8 mouse cellular contexts compared by ENCODE assay signal in the genomic region with DNA sequence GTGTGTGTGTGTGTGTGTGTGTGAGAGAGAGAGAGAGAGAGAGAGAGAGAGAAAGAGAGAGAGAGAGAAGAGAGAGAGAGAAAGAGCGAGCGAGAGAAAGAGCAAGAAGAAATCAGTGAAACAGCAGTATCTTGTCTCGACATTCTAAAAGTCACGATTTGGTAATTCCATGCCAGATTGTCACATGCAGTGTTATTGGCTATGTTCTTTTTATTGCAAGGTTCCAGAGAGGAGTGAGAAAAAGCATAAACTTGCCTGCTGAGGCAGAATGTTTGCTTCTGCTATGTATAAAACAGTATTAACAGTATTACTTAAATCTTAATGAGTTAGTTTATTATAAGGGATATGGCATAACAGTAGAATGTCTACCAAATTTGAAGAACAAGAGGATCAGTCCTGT. TPM values are rescaled to one million over a fixed set of nuclear protein-coding genes. Genes with fewer than 3 reads are reported as not detected.
A peak's percentile ranks its signal among the peaks of the same experiment; 100 is the strongest.
DNase-seq lines count a peak whose midpoint lies in the region; ATAC-seq and TF ChIP-seq lines count a peak whose summit lies in the region.

No protein-coding gene starts in this region.

- peaks cover 19% of the 10 kb centered on the region for H3K4me1 ChIP-seq in forebrain, embryonic 16.5 days (replicated peaks; ENCODE audit: control insufficient read depth, insufficient read depth, low read length)
- H3K4me1 ChIP-seq in liver, embryonic 15.5 days (replicated peaks): peaks cover 51% of the 10 kb centered on the region

- intact Hi-C loops in gastrocnemius, adult 2 months (cut with DNase I): loop anchor here (10.0 kb wide), 3 partner anchors 49 to 1971 kb away; a partner anchor contains a TSS
- intact Hi-C loops in gastrocnemius, postnatal 14 days (cut with DNase I; ENCODE audit: low total_unique reads): no loop called here

- H3K36me3 ChIP-seq in C2C12 (ENCODE audit: control insufficient read depth, insufficient read depth): no peaks in the 10 kb centered on the region
- H3K36me3 ChIP-seq in forebrain, embryonic 16.5 days (ENCODE audit: control insufficient read depth, insufficient read depth): no peaks in the 10 kb centered on the region
- H3K36me3 ChIP-seq in liver, embryonic 15.5 days (replicated peaks): 0 out of 2 replicates have a peak, but pooled peaks cover 4% of the 10 kb centered on the region

- H3K9me3 ChIP-seq in forebrain, embryonic 16.5 days (ENCODE audit: control insufficient read depth, low read length): no peaks in the 10 kb centered on the region
- no peaks in the 10 kb centered on the region for H3K9me3 ChIP-seq in liver, embryonic 15.5 days (replicated peaks)

- H3K27me3 ChIP-seq in C2C12 (ENCODE audit: control insufficient read depth, insufficient read depth, insufficient read length): no peaks in the 10 kb centered on the region
- no peaks in the 10 kb centered on the region for H3K27me3 ChIP-seq in forebrain, embryonic 16.5 days (replicated peaks; ENCODE audit: control insufficient read depth, insufficient read depth, low read length)
- no peaks in the 10 kb centered on the region for H3K27me3 ChIP-seq in liver, embryonic 15.5 days

- H3K9ac ChIP-seq in forebrain, embryonic 16.5 days (replicated peaks; ENCODE audit: low read depth, low read length): peak overlapping the region; percentile 70
- peak overlapping the region; percentile 72 for H3K9ac ChIP-seq in liver, embryonic 15.5 days

- H3K79me3 ChIP-seq in C2C12 (ENCODE audit: low read depth): no peaks in the 10 kb centered on the region

- peak overlapping the region; percentile 6 for H3ac ChIP-seq in C2C12 (ENCODE audit: control insufficient read depth, insufficient read length, low read depth)

- peak overlapping the region; percentile 83 for H3K4me3 ChIP-seq in gastrocnemius, adult 2 months
- no peak overlapping the region for H3K4me3 ChIP-seq in C2C12 (ENCODE audit: insufficient read depth, poor library complexity, severe bottlenecking)
- H3K4me3 ChIP-seq in forebrain, embryonic 16.5 days (replicated peaks; ENCODE audit: low read length): peak overlapping the region; percentile 60
- H3K4me3 ChIP-seq in liver, embryonic 15.5 days (replicated peaks): peak overlapping the region; percentile 63

- WGBS in forebrain, embryonic 16.5 days: 26% methylated on average over 4 of the region's 4 CpGs
- 29% methylated on average over 4 of the region's 4 CpGs for WGBS in liver, embryonic 15.5 days (ENCODE audit: insufficient replicate concordance)

- peak overlapping the region; percentile 88 for H3K4me2 ChIP-seq in forebrain, embryonic 16.5 days (ENCODE audit: low read length)
- H3K4me2 ChIP-seq in liver, embryonic 15.5 days: peak overlapping the region; percentile 68

- DNase-seq in gastrocnemius, adult 2 months: no peak
- no peak for DNase-seq in gastrocnemius, postnatal 25 days
- no peak for DNase-seq in retina, postnatal 1 day
- no peak for DNase-seq in gastrocnemius, postnatal 14 days
- DNase-seq in right cerebral cortex, postnatal 14 days: no peak

- H3K27ac ChIP-seq in gastrocnemius, adult 2 months: no peak overlapping the region; the same call in 1 of the 2 replicates
- H3K27ac ChIP-seq in forebrain, embryonic 16.5 days (ENCODE audit: low read length): no peak overlapping the region; the same call in 1 of the 2 replicates
- H3K27ac ChIP-seq in liver, embryonic 15.5 days (replicated peaks): peak overlapping the region; percentile 100

- peaks cover 6% of the 10 kb centered on the region for H3K79me2 ChIP-seq in C2C12 (ENCODE audit: control insufficient read depth, insufficient read depth)

- ATAC-seq in forebrain, embryonic 16.5 days: no peak
- no peak for ATAC-seq in liver, embryonic 15.5 days (ENCODE audit: insufficient read depth)

- TF ChIP-seq CTCF in gastrocnemius, adult 2 months (IDR thresholded peaks at IDR 0.05): no peak
- no peak for TF ChIP-seq CTCF in C2C12 (IDR thresholded peaks at IDR 0.05; ENCODE audit: control insufficient read depth, insufficient read depth, insufficient read length)

TF ChIP-seq in C2C12, 6 proteins besides CTCF, POLR2A, EP300 and RAD21:
- TF ChIP-seq CEBPB (IDR thresholded peaks at IDR 0.05; ENCODE audit: low read depth) (no peak), MYOD1 (IDR thresholded peaks at IDR 0.05; ENCODE audit: control insufficient read depth, insufficient read length, low read depth) (no peak), MAX (IDR thresholded peaks at IDR 0.05) (no peak), FOSL1 (IDR thresholded peaks at IDR 0.05; ENCODE audit: insufficient read depth, low read length, poor library complexity, severe bottlenecking) (no peak), USF1 (IDR thresholded peaks at IDR 0.05; ENCODE audit: low read depth) (no peak), MYOG (IDR thresholded peaks at IDR 0.05; ENCODE audit: control insufficient read depth, extremely low read depth, insufficient read length) (no peak)
TF ChIP-seq in C2C12: peak in this region for 0.

RNA-seq across cellular contexts. Expression of a gene that starts 2.0 kb away (rescaled TPM):
- 10 to 100 TPM; 59.1 to 76.4 TPM for total RNA-seq in gastrocnemius, adult 2 months (2021)
- 10 to 100 TPM; 67.0 to 81.6 TPM for total RNA-seq in gastrocnemius, postnatal 25 days (2021)
- polyA plus RNA-seq in C2C12 (2012; fragmentation: generic; extraction: Trizol): 16.8 TPM
- polyA plus RNA-seq in forebrain, embryonic 16.5 days (2015; fragmentation: Nextera tagmentation; extraction: Ambion mirVana): 27.2 and 35.5 TPM in 2 replicates
- polyA plus RNA-seq in liver, embryonic 15.5 days (2015; fragmentation: Nextera tagmentation; extraction: Ambion mirVana): 136 and 151 TPM in 2 replicates
- total RNA-seq in gastrocnemius, postnatal 14 days (2021): 10 to 100 TPM; 75.5 to 80.0 TPM

RNA-seq across cellular contexts. Expression of a gene that starts 2.2 kb away (rescaled TPM):
- total RNA-seq in gastrocnemius, adult 2 months (2021): under 1 TPM; 0.84 to 0.92 TPM
- total RNA-seq in gastrocnemius, postnatal 25 days (2021): 1 to 10 TPM in 1 of 2 experiments, under 1 TPM in 1; 0.84 to 2.0 TPM
- 0.54 TPM for polyA plus RNA-seq in C2C12 (2012; fragmentation: generic; extraction: Trizol)
- polyA plus RNA-seq in forebrain, embryonic 16.5 days (2015; fragmentation: Nextera tagmentation; extraction: Ambion mirVana): 0.80 and 0.83 TPM in 2 replicates
- polyA plus RNA-seq in liver, embryonic 15.5 days (2015; fragmentation: Nextera tagmentation; extraction: Ambion mirVana): 1.2 and 1.4 TPM in 2 replicates
- 1 to 10 TPM; 3.1 to 3.7 TPM for total RNA-seq in gastrocnemius, postnatal 14 days (2021)

RNA-seq across cellular contexts. Expression of a gene that starts 9.6 kb away (rescaled TPM):
- total RNA-seq in gastrocnemius, adult 2 months (2021): not detected
- total RNA-seq in gastrocnemius, postnatal 25 days (2021): not detected
- polyA plus RNA-seq in C2C12 (2012; fragmentation: generic; extraction: Trizol): not detected
- not detected in 2 replicates for polyA plus RNA-seq in forebrain, embryonic 16.5 days (2015; fragmentation: Nextera tagmentation; extraction: Ambion mirVana)
- polyA plus RNA-seq in liver, embryonic 15.5 days (2015; fragmentation: Nextera tagmentation; extraction: Ambion mirVana): 0.17 TPM in 1 of 2 replicates, not detected in the other
- total RNA-seq in gastrocnemius, postnatal 14 days (2021): not detected

RNA-seq across cellular contexts. Expression of a gene that starts 12.3 kb away (rescaled TPM):
- total RNA-seq in gastrocnemius, adult 2 months (2021): 10 to 100 TPM; 49.8 to 61.2 TPM
- 10 to 100 TPM; 53.1 to 63.8 TPM for total RNA-seq in gastrocnemius, postnatal 25 days (2021)
- 0.62 TPM for polyA plus RNA-seq in C2C12 (2012; fragmentation: generic; extraction: Trizol)
- 2.1 and 2.2 TPM in 2 replicates for polyA plus RNA-seq in forebrain, embryonic 16.5 days (2015; fragmentation: Nextera tagmentation; extraction: Ambion mirVana)
- 7.3 and 8.8 TPM in 2 replicates for polyA plus RNA-seq in liver, embryonic 15.5 days (2015; fragmentation: Nextera tagmentation; extraction: Ambion mirVana)
- total RNA-seq in gastrocnemius, postnatal 14 days (2021): 10 to 100 TPM; 94.2 to 99.8 TPM

RNA-seq across cellular contexts. Expression of a gene that starts 24.7 kb away (rescaled TPM):
- 10 to 100 TPM; 16.0 to 18.7 TPM for total RNA-seq in gastrocnemius, adult 2 months (2021)
- total RNA-seq in gastrocnemius, postnatal 25 days (2021): 10 to 100 TPM; 14.7 to 24.7 TPM
- 0.91 TPM for polyA plus RNA-seq in C2C12 (2012; fragmentation: generic; extraction: Trizol)
- polyA plus RNA-seq in forebrain, embryonic 16.5 days (2015; fragmentation: Nextera tagmentation; extraction: Ambion mirVana): 2.1 and 3.3 TPM in 2 replicates
- 13.6 and 16.4 TPM in 2 replicates for polyA plus RNA-seq in liver, embryonic 15.5 days (2015; fragmentation: Nextera tagmentation; extraction: Ambion mirVana)
- total RNA-seq in gastrocnemius, postnatal 14 days (2021): 10 to 100 TPM; 15.3 to 17.6 TPM
